Mouse (Mus musculus) megakaryocyte, embryonic 14.5 days (primary cell): ENCODE results near the gene Tex13a. TPM values are rescaled to one million over a fixed set of nuclear protein-coding genes. Genes with fewer than 3 reads are reported as not detected.

Source experiments
- H3K27me3 ChIP-seq: replicated peaks from 2 replicates; pipeline ENCODE3; 2012; ENCODE audit warnings: inconsistent platforms
- H3K36me3 ChIP-seq: replicated peaks from 2 replicates; pipeline ENCODE3; 2012; ENCODE audit warnings: low read length, inconsistent platforms, mixed read lengths
- H3K4me1 ChIP-seq: 2 replicates; pipeline ENCODE4 v1.6.1; 2012; ENCODE audit warnings: inconsistent platforms
- H3K4me3 ChIP-seq: replicated peaks from 2 replicates; pipeline ENCODE3; 2012; ENCODE audit warnings: moderate library complexity, mild to moderate bottlenecking, inconsistent platforms
- H3K9me3 ChIP-seq: 2 replicates; pipeline ENCODE4 v1.6.1; 2012; ENCODE audit warnings: inconsistent platforms
- FLI1 ChIP-seq: IDR thresholded peaks from 2 replicates; pipeline ENCODE4 v1.6.1; 2012; ENCODE audit warnings: low read length, inconsistent platforms, mixed read lengths
- GATA1 ChIP-seq: IDR thresholded peaks from 3 replicates; pipeline ENCODE4 v1.6.1; 2012; ENCODE audit warnings: mixed read lengths, low read length, inconsistent platforms, borderline replicate concordance
- polyA plus RNA-seq: library from polyadenylated mRNA; stranded (reverse); fragments of >175 nt; gene quantifications from 2 replicates; pipeline ENCODE4 v1.2.3, GENCODE M21; 2012; ENCODE audit warnings: low replicate concordance; ENCODE audit not compliant: insufficient read depth

Tex13a gene
- polyA plus RNA-seq: not detected in 2 replicates

DNA sequence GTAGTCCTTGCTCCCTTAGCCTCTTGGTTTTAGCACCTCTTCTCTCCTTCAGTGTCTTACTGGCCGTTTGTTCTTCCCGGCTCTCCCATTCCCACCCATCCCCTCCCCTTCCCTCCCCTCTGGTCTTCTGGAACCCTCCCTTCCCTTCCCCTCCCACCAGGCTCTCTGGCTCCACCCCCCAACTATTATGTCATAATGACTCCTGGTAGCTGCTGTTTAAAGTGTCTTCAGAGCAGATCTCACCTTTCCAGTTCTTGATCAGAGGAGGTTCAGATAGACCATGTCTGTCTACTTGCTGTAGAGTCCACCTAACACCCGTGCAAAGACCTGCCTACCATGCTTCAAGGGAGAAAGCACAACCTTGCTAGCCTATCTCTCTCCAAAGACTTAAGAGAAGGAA is at the start of gene Tex13a:
Tex13a (minus strand) TSS at position 101 of the 400 bp plus-strand sequence.
- Histone ChIP-seq H3K4me3 (no peak within 1 kb of the TSS), H3K4me1 (no peaks in the 10 kb centered on the region), H3K36me3 (no peaks in the 10 kb centered on the region), H3K27me3 (peaks cover 2% of the 10 kb centered on the region), H3K9me3 (peaks cover 3% of the 10 kb centered on the region; the same call in 1 of the 2 replicates)
- no peak for TF ChIP-seq GATA1
- no peak for TF ChIP-seq FLI1

DNA sequence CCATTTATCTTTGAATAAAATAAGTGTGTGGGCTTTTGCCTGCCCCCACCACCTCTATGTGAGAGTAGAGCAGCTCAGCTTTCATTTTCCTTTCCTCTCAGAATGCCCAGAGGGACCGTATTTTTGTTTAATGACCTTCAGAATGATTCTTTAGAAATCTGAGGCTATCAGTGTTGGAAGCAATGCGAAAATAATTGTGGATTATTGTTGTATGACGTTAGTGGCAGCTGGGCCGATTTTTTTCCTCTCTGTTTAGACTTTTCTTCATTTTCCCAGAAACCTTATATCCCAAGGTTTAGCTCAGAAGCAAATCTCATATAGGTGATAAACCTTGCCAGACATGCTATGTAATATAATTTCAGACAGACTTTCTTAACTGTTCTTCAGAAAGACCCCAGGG is 25.2 kb upstream of the Tex13a start:
- TF ChIP-seq GATA1: no peak
- no peak for TF ChIP-seq FLI1
- Histone ChIP-seq H3K27me3 (no peaks in the 10 kb centered on the region), H3K4me3 (no peak overlapping the region), H3K36me3 (no peaks in the 10 kb centered on the region), H3K4me1 (no peaks in the 10 kb centered on the region), H3K9me3 (no peaks in the 10 kb centered on the region)

GRCm38 (mm10) chrX:138170146-138170545 is 39.2 kb downstream of the Tex13a start:
- Histone ChIP-seq H3K4me1 (no peaks in the 10 kb centered on the region), H3K36me3 (no peaks in the 10 kb centered on the region), H3K27me3 (no peaks in the 10 kb centered on the region), H3K4me3 (no peak overlapping the region), H3K9me3 (no peaks in the 10 kb centered on the region)
- no peak for TF ChIP-seq GATA1
- TF ChIP-seq FLI1: no peak
